Mouse (Mus musculus) neural tube, embryonic 12.5 days (tissue): ENCODE measurements around the gene Zfp704. TPM values are rescaled to one million over a fixed set of nuclear protein-coding genes. Genes with fewer than 3 reads are reported as not detected.

Experiments used
- ATAC-seq: fragments of 200-750 bp; cut with Nextera tagmentation; 2 replicates; pipeline ENCODE4 v1.8.0; 2017; ENCODE audit warnings: low read depth, mild to moderate bottlenecking, moderate TSS enrichment, moderate library complexity; ENCODE audit not compliant: low FRiP score
- H3K27ac ChIP-seq: fragments of 300-500 bp; sonication (generic); 2 replicates; pipeline ENCODE4 v1.5.1; 2016
- H3K27me3 ChIP-seq: fragments of 300-500 bp; sonication (generic); replicated peaks from 2 replicates; pipeline ENCODE4 v1.6.1; 2016; ENCODE audit warnings: mild to moderate bottlenecking
- H3K36me3 ChIP-seq: fragments of 300-500 bp; sonication (generic); 2 replicates; pipeline ENCODE4 v1.6.1; 2016; ENCODE audit warnings: mild to moderate bottlenecking
- H3K4me1 ChIP-seq: fragments of 300-500 bp; sonication (generic); 2 replicates; pipeline ENCODE4 v1.6.1; 2016
- H3K4me2 ChIP-seq: fragments of 300-500 bp; sonication (generic); replicated peaks from 2 replicates; pipeline ENCODE4 v1.6.1; 2016; ENCODE audit warnings: mild to moderate bottlenecking
- H3K4me3 ChIP-seq: fragments of 300-500 bp; sonication (generic); 2 replicates; pipeline ENCODE4 v1.5.1; 2016
- H3K9ac ChIP-seq: fragments of 300-500 bp; sonication (generic); 2 replicates; pipeline ENCODE4 v1.6.1; 2016; ENCODE audit warnings: mild to moderate bottlenecking
- H3K9me3 ChIP-seq: fragments of 300-500 bp; sonication (generic); 2 replicates; pipeline ENCODE4 v1.6.1; 2016; ENCODE audit warnings: mild to moderate bottlenecking
- WGBS: fragments of 180-500 bp; shearing (Covaris S2); methylation state at CpG from one replicate; pipeline ENCODE4 v1.1.7; 2016; 5-methylcytosine and 5-hydroxymethylcytosine counted together
- polyA plus RNA-seq: library from polyadenylated mRNA; unstranded; fragments of >200 nt; fragmentation: Nextera tagmentation; extraction: Ambion mirVana; gene quantifications from 2 replicates; pipeline ENCODE4 v1.2.1, GENCODE M21; 2016

The Zfp704 gene
- polyA plus RNA-seq, 1 experiment from 2014 or later: 7.0 TPM

DNA sequence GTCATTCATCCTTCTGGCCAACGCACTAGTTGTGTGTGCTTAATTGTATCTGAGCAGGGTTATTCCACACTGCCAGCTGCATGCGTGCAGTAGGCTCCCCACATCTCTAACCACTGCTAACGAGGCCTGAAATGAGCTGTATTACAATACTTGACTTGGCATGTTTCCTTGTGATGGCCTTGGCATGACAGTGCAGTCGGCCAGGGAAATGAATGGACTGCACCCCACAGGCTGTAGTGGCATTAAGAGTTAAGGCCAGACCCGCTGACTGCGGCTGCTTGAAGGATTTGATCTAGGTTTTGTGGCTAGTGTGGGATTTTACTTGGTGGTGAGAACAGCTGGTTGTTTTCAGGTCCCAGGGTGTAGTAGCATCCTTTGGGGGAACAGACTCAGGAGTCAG is 185.2 kb downstream of the Zfp704 start:
- H3K9ac ChIP-seq: no peak overlapping the region
- H3K4me1 ChIP-seq: no peaks in the 10 kb centered on the region
- H3K9me3 ChIP-seq: no peaks in the 10 kb centered on the region
- no peak for ATAC-seq
- 92% methylated on average over 6 of the region's 6 CpGs for WGBS
- H3K4me3 ChIP-seq: no peak overlapping the region
- no peaks in the 10 kb centered on the region for H3K36me3 ChIP-seq
- H3K4me2 ChIP-seq: no peak overlapping the region
- H3K27ac ChIP-seq: no peak overlapping the region
- no peaks in the 10 kb centered on the region for H3K27me3 ChIP-seq

DNA sequence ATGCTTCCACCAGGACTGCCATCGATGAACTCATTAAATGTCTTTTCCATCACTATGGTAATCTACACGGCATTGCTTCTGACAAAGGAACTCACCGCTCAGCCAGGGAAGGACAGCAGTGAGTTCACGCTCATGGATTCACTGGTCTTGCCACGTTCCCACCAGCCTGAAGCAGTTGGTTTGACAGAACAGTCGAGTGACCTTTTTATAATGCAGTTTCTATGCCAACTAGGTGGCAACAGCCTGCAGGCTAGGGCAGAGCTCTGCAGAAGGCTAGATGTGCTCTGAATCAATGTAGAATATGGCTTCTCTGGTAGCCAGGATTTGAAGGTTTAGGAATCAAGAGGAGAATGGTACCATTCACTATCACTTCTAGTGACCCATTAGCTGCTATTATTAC is 186.2 kb downstream of the Zfp704 start:
- ATAC-seq: no peak
- H3K4me3 ChIP-seq: no peak overlapping the region
- 81% methylated on average over 6 of the region's 6 CpGs for WGBS
- no peaks in the 10 kb centered on the region for H3K9me3 ChIP-seq
- H3K9ac ChIP-seq: no peak overlapping the region
- no peaks in the 10 kb centered on the region for H3K4me1 ChIP-seq
- H3K27ac ChIP-seq: no peak overlapping the region
- no peaks in the 10 kb centered on the region for H3K27me3 ChIP-seq
- H3K4me2 ChIP-seq: no peak overlapping the region
- H3K36me3 ChIP-seq: no peaks in the 10 kb centered on the region

DNA sequence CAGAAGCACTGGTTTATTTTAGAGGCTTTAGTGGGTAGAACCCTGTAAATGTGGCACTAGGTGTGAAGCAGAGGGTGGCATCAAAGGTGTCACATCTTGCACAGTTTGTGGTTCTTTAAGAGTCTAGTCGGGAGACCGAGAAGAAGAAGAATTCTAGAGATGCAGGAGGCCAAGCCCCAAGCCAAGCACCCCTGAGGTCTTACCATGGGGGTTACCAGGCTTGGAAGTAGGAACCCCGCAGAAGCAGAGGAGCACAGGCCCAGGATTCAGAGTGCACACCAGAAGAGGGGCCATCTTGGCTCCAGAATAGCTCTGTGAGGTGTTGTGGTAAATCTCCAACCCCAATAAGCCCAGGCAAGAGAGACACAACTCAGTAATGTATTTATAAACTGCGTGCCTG is 201.0 kb downstream of the Zfp704 start:
- no peak for ATAC-seq
- H3K4me3 ChIP-seq: no peak overlapping the region
- no peak overlapping the region for H3K9ac ChIP-seq
- H3K27me3 ChIP-seq: no peaks in the 10 kb centered on the region
- 90% methylated on average over 4 of the region's 4 CpGs for WGBS
- no peaks in the 10 kb centered on the region for H3K9me3 ChIP-seq
- H3K27ac ChIP-seq: no peak overlapping the region
- no peaks in the 10 kb centered on the region for H3K36me3 ChIP-seq
- no peaks in the 10 kb centered on the region for H3K4me1 ChIP-seq
- H3K4me2 ChIP-seq: no peak overlapping the region

DNA sequence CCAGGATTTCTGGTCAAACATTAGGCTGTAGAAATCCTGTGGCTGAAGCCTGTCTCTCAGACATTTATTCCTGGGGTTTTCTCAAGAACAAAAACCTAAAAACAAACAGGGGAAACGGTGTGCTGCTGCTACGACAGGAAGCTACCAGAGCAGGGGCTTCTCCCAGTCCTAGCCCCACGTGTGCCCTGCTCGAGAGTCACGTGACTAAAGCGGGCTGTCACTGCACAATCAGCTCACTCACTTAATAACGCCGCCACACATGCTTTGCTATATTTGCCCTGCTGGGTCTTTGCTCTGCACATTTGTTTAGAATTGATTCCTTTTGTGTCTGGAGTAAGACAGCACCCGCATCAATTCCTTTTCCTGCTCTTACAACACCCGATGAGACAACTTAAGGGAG is 202.1 kb downstream of the Zfp704 start:
- no peak overlapping the region for H3K4me3 ChIP-seq
- no peaks in the 10 kb centered on the region for H3K36me3 ChIP-seq
- H3K27me3 ChIP-seq: no peaks in the 10 kb centered on the region
- WGBS: 81% methylated on average over 10 of the region's 10 CpGs
- ATAC-seq: no peak
- H3K9me3 ChIP-seq: no peaks in the 10 kb centered on the region
- H3K4me2 ChIP-seq: no peak overlapping the region
- H3K27ac ChIP-seq: no peak overlapping the region
- H3K4me1 ChIP-seq: 0 out of 2 replicates have a peak, but pooled peaks cover 6% of the 10 kb centered on the region
- no peak overlapping the region for H3K9ac ChIP-seq

DNA sequence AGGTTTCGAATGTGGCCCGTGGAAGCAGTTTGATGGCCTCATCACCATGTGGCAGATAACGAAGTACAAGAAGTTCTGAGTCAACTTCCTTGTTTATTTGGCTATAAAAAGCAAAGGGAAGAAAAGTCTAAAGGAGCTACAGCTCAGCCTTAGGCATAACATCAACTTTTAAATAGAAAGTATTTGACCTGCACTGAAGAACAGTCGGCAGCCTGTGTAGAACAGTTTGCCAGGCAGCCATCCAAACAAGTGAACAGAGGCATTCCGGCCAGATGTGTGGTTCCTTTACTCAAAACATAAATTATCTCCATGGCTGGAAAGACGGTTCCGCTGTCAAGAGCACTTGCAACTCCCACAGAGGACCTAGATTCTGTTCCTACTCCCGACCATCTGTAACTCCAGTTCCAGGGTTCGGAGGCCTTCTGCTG is 202.8 kb downstream of the Zfp704 start:
- H3K27ac ChIP-seq: no peak overlapping the region
- H3K9ac ChIP-seq: no peak overlapping the region
- H3K4me1 ChIP-seq: 0 out of 2 replicates have a peak, but pooled peaks cover 6% of the 10 kb centered on the region
- H3K36me3 ChIP-seq: no peaks in the 10 kb centered on the region
- no peaks in the 10 kb centered on the region for H3K9me3 ChIP-seq
- no peak overlapping the region for H3K4me2 ChIP-seq
- 66% methylated on average over 9 of the region's 9 CpGs for WGBS
- H3K4me3 ChIP-seq: no peak overlapping the region
- no peaks in the 10 kb centered on the region for H3K27me3 ChIP-seq
- ATAC-seq: no peak

DNA sequence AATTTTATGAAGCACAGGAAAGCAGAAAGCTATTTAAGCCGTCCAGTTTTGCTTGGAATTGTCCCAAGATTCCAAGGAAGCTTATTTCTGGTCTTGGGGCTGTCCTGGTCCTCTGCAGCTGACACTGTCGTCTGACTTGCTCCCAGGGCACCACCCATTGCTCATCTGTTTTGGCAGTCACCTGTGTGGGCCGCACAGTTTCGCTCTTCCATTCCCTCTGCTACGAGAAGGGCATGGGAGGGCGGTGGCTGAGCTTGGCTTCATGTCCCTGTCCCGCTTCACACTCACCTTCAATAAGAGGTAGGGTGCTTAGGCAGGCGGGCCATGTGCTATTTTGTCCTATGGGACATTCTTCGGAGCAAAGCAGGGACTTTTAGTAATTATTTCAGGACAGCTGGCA is 204.5 kb downstream of the Zfp704 start:
- Histone ChIP-seq H3K27ac (no peak overlapping the region), H3K9me3 (no peaks in the 10 kb centered on the region), H3K36me3 (no peaks in the 10 kb centered on the region), H3K4me1 (0 out of 2 replicates have a peak, but pooled peaks cover 6% of the 10 kb centered on the region), H3K27me3 (no peaks in the 10 kb centered on the region), H3K4me2 (no peak overlapping the region), H3K9ac (no peak overlapping the region), H3K4me3 (no peak overlapping the region)
- WGBS: 81% methylated on average over 9 of the region's 9 CpGs
- no peak for ATAC-seq

DNA sequence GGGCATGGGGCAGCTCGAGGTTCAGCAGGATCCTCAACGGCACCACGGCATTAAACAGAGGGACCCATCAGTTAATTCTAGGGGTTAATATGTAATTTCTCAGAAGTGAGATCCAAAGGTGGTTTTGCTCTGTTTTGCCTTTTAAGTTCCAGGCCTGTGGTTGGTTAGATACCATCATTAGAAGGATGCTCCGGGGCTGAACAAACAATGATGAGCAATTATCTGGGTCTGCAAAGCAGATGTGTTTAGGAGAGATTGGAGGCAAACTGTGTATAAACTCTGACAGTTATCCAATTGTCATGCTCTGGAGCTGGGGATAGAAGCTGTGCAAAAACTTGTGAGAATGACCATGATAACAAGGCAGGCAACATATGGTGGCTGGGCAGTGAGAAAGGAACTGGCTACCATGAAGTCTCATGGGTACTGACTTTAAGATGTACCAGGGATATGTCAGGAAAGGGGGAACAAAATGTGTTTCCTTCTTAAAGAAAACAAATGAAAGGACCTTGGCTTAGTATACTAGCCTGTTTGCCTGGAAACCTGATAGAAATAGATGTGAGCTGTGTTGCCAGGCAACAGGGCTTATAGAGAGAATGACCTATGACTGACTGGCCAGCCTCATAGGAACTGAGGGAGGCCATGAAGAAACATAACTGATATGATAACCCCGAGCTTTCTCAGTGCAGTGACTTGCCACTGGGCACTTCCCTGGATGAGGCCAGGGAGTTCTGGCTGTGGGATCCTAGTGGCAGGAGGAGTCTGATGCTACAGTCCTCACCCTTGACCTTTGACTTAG is 206.4 kb downstream of the Zfp704 start:
- Histone ChIP-seq H3K36me3 (no peaks in the 10 kb centered on the region), H3K27me3 (no peaks in the 10 kb centered on the region), H3K9ac (no peak overlapping the region), H3K4me2 (no peak overlapping the region), H3K4me1 (0 out of 2 replicates have a peak, but pooled peaks cover 6% of the 10 kb centered on the region), H3K4me3 (no peak overlapping the region), H3K27ac (no peak overlapping the region), H3K9me3 (no peaks in the 10 kb centered on the region)
- 86% methylated on average over 5 of the region's 5 CpGs for WGBS
- ATAC-seq: no peak

DNA sequence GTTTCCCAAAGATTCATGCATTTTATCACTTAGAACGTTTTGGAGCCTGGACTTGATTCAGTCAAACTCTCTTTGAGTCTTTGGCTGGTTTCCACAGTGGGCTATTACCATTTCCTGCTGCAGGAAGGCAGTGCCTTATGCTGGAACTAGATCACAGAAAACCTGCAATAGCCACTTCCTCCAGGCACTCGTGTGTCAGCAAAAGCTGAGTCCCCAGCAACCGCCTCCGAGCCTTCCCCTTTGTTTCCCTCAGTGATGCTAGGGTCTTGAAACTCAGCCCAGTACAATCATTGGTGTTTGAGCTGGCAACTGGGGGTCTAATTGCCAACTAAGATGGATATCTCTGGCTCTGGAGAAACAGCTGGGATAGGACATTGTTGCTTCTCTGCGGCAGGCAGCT is 207.0 kb downstream of the Zfp704 start:
- 52% methylated on average over 5 of the region's 5 CpGs for whole genome bisulfite sequencing
- H3K27me3 ChIP-seq: no peaks in the 10 kb centered on the region

DNA sequence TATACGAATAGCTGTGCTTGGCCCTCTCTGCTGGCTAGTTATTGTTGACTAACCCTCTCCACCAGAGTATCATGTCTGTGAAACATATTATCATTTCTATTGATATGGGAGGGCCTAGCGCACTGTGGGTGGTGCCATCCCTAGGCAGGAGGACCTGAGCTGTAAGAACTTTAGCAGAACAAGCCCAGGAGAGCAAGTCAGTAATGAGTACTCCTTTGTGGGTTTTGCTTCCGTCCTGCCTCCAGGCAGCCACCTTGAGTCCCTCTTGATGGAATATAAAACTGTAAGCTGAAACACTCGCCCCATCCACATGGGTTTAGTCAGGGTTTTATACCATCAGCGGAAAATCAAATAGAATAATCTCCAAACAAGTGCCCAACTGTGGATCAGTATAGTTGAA is 207.5 kb downstream of the Zfp704 start:
- Histone ChIP-seq H3K36me3 (no peaks in the 10 kb centered on the region), H3K9ac (no peak overlapping the region), H3K27me3 (no peaks in the 10 kb centered on the region), H3K27ac (no peak overlapping the region), H3K4me2 (no peak overlapping the region), H3K4me3 (no peak overlapping the region), H3K9me3 (no peaks in the 10 kb centered on the region), H3K4me1 (0 out of 2 replicates have a peak, but pooled peaks cover 6% of the 10 kb centered on the region)
- ATAC-seq: no peak
- WGBS: 83% methylated on average over 5 of the region's 5 CpGs

More for the DNA sequence above, 207.0 kb downstream of the Zfp704 start:
- Histone ChIP-seq H3K9ac (no peak overlapping the region), H3K4me1 (0 out of 2 replicates have a peak, but pooled peaks cover 6% of the 10 kb centered on the region), H3K4me2 (no peak overlapping the region), H3K4me3 (no peak overlapping the region), H3K27ac (no peak overlapping the region), H3K9me3 (no peaks in the 10 kb centered on the region), H3K36me3 (no peaks in the 10 kb centered on the region)
- no peak for ATAC-seq

DNA sequence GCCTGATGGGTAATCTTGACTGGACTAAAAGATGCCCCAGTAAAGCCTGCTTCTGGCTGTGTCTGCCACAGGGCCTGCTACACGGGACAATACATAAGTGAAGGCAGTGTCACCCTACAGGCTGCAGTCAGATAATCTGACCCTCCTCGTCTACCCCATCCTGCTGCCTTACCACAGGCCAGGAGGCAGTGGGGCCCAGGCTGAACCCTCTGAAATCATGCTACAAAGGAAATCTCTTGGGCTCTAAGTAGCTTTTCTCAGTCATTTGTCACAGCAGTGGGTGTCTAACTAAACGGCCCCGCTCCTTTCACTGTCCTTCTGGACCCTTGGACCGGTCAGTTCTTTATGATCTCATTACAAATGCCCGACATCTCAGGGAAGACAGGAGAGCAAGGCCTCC is 208.2 kb downstream of the Zfp704 start:
- Histone ChIP-seq H3K36me3 (no peaks in the 10 kb centered on the region), H3K27me3 (no peaks in the 10 kb centered on the region), H3K4me3 (no peak overlapping the region), H3K4me2 (no peak overlapping the region), H3K27ac (no peak overlapping the region), H3K4me1 (0 out of 2 replicates have a peak, but pooled peaks cover 6% of the 10 kb centered on the region), H3K9me3 (no peaks in the 10 kb centered on the region), H3K9ac (no peak overlapping the region)
- no peak for ATAC-seq
- 43% methylated on average over 6 of the region's 6 CpGs for WGBS

DNA sequence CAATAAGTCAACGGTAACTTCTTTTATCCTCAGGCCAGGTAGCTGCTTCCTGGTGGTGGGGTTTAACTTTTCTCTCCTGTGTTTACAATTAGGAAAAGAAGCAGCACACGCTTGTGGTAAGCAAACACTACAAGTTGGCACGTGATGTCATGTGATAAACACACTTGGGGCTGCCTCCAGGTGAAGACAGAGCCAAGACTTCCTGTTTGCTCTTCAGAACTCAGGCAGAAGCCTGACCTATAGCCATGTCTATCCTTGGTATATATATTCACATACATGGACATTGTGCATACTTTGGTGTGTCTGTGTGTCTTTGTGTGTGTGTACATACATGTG is 209.0 kb downstream of the Zfp704 start:
- Histone ChIP-seq H3K9me3 (no peaks in the 10 kb centered on the region), H3K9ac (no peak overlapping the region), H3K27me3 (no peaks in the 10 kb centered on the region), H3K27ac (no peak overlapping the region), H3K36me3 (no peaks in the 10 kb centered on the region), H3K4me2 (no peak overlapping the region), H3K4me1 (0 out of 2 replicates have a peak, but pooled peaks cover 6% of the 10 kb centered on the region), H3K4me3 (no peak overlapping the region)
- ATAC-seq: no peak
- WGBS: 80% methylated on average over 3 of the region's 3 CpGs

DNA sequence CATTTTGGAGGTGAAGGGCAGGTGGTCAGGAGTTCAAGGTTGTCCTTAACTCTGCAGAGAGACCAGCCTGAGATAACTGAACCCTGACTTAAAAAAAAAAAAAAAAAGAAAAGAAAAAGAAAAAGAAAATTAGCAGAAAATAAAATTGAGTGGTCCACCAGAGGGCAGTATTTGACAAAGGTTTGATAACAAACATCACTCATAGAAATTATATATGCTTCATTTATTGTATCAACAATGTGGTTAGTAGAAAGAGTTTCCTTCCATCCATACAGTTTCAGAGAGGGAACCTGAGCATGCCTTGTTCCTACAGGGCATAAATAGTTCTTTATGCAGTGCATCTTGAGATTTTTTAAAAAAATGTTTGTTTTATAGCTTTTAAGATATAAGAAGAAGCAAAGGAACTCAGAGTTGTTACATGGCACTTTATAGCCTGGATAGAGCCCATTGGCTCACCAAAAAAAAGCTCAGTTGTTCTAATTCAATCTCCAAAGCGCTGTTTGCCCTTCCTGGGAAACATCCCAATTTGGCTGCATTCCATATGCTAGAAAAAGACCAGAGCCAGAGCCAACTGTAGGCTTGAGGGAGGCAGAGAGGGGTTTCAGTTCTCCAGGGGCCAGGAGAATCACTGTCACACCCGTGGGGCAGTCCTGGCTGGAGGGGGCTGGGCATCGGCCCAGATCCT is 209.5 kb downstream of the Zfp704 start:
- Histone ChIP-seq H3K4me1 (0 out of 2 replicates have a peak, but pooled peaks cover 6% of the 10 kb centered on the region), H3K36me3 (no peaks in the 10 kb centered on the region), H3K9ac (no peak overlapping the region), H3K9me3 (no peaks in the 10 kb centered on the region), H3K4me3 (no peak overlapping the region), H3K27ac (no peak overlapping the region), H3K4me2 (no peak overlapping the region), H3K27me3 (no peaks in the 10 kb centered on the region)
- 70% methylated on average over 3 of the region's 3 CpGs for WGBS
- ATAC-seq: no peak
